Mouse (Mus musculus) frontal cortex, postnatal 14 days (tissue): ENCODE measurements at regions not wholly inside any gene's neighbourhood (a gene's known extent, or its start where the extent isn't known, plus 50 kb on each side); places are given as distances from the start of the nearest gene placed in this dataset.

Source experiments
- DNase-seq, 2 experiments: peaks; one replicate each; pipeline ENCODE4 v3.0.0; 2022; ENCODE audit warnings: low spot score in 2 of 2

DNA sequence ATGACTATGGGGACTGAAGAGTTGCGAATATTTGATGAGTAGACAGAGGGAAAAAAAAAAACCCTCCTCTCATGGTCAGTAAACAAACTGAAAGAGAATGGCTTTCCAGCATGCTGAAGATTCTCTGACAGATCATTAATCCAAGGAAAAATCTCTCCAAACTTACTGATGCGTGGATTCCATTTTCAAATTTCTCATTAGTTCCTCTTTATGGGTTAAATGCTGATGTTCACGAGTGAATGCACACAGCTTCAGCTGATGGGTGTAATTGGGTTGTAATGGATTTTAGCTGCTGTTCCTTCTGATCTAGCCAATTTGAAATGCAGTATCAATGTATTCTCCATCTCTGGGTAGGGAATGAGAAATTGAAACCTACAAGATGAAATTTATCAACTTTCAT, 2945.6 kb upstream of the 5930422O12Rik start:
- no peak for DNase-seq

DNA sequence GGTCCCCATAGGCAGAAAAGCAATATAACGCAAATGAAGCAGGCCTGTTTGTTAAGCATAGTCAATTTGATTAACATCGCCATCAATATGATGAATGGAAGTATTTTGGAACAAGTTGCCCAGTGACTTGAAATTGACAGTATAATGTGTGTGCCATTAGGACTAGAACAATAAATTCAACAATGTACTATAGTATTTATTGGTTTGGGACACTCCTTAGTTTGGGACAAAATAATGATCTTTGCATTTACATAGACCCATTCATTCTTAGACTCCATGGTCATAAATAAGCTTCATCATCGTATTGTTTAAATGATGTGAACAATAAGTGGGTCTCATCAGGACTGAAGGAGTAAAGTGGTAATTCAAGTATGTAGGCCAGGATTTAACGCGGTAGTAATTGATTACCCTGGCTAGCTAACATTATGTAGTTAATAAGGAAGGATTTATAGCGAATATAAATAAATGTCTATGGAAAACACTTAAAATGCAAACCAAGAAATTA, 2933.6 kb upstream of the 5930422O12Rik start:
- DNase-seq, result no peak

DNA sequence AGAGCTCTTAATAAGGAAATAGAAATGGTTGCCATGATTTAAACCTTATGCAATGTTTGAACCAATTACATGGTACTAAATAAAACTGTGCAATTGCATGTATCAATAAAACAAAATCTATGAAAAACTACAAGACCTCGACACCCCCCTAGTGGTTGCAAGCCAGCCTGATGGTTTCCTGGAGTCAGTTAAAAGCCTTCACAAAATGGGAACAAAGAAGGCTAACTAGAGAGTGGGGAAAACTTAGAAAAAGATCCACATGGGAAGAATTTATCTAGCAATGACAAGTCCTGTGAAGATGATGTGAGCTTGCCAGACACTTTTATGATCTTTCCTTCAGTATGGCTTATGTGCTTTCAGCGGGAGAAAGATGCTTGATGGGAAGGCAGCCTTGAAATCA, 2926.3 kb upstream of the 5930422O12Rik start:
- DNase-seq, result no peak

DNA sequence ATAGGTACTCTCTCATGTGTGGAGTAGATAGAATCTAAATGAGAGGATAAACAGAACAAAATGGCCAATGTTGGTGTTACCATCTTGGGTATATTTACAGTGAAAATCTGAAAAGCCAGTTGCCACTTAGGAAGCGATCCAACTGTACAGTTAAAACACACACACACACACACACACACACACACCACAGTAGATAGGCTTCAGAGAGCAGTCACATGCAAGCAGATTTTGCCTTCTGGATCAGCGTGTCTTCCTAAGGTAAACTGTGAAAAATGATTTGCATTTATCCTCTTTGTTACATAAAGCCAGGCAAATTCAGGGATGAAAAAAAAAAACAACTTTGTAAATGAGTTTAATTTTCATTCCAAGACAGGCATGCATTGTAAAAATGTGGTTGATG, 2917.2 kb upstream of the 5930422O12Rik start:
- no peak for DNase-seq

DNA sequence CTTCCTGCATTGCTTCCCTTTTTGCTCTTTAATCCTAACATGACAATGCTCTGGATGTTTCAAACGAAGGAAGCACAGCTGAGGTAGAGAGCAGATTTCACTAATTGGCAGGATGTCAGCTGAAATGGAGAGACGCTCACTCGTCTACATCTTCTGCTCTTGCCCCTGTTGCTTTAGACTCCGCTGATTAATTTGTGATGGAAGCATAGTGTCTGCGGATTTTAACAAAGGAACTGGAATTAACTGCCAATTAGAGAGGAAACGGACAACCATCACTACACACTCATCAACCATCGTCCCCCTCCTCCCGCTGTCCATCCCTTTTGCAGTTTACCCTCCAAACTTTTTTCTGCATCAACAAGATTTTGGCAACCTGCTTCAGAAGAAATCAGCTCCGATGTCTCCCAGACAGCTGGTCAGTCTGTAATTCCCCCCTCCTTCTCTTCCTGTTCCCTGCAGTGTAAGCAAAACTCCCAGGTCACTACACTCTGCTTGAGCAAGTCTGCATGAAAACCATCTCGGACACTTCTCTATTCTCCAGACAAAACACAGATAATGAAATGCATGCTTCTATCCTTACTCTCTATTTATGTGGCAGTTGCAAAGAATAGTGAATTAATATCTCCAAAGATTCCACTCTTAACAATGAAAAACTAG, 2905.6 kb upstream of the 5930422O12Rik start:
- no peak for DNase-seq

DNA sequence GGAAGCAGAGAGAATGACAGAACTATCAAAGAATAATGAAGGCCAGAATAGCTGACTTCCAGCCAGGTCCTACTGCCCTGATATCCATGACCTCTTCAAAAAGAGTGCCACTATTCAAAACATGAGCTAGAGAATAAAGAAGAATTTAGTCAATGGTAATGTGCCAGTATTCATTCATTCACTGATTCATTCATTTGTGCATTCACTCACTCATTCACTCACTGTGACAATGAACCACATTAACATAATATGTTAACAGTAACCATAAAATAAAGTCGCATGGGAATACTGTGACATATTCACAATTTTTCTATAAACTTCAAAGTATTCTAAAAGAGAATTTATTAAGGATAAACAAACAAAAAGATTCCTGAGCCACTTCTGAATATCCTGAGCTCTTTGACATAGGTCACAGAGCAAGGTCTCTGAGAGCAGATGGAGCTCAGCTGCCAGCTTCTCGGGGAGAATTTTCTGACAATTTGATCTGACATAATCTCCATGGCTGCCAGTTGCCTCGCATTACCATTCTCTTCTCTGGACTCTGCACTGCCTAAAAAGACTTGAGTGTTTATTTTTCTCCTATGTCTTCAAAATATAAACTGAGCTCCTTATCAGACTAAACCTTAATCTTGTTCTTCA, 2895.5 kb upstream of the 5930422O12Rik start:
- DNase-seq, result no peak

DNA sequence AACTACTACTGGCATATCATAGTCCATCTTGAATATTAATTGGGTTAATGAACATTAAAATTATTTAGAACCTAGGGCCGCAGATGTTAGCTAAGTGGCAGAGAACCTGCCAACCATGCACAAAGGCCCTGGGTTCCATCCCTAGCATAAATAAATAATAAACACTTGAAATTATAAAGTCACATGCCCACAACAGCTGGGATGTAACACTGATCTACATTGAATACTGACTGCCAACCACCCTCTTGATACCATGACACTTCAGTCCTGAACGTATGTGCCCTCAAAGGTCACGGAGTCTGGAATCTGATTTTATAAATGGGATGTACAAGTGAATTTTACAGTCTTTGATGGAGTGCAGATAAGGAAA, 2895.0 kb upstream of the 5930422O12Rik start:
- no peak for DNase-seq

DNA sequence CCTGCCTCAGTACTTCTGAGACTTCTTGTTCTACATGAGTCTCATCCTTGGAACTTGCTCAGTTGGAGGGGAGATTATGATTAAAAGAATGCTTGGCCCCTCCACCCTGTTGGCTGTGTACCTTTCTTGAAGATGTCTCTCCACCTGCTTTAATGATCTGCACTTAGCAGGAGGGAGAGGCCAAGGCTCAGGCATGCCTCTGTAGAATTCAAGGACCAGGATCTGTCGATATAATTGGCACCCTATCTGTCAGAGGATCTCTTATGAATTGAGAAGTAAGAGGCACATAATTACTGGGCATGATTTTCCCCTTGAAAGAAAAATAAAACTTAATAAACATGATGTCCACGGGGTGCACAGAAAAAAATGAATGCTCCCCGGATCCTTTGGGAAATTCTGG, 2893.1 kb upstream of the 5930422O12Rik start:
- DNase-seq, result no peak

DNA sequence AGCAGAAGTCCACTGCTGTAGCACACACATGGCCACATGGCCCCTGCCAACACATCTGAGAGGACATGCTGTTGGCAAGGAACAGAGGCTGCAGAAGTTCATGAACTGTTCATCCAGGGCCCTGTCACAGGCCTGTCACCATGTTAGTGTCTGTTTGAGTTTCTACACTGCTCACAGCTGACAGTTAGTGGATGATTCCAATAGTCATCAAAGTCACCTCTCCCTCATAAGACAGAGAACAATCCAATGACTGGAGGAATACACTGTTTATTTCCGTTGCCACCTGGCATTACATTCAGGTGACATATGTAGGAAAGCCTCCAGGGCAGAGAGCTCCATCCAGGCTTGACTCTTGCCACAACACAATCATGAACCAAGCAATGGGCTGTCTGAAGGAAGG, 2886.3 kb upstream of the 5930422O12Rik start:
- no peak for DNase-seq

DNA sequence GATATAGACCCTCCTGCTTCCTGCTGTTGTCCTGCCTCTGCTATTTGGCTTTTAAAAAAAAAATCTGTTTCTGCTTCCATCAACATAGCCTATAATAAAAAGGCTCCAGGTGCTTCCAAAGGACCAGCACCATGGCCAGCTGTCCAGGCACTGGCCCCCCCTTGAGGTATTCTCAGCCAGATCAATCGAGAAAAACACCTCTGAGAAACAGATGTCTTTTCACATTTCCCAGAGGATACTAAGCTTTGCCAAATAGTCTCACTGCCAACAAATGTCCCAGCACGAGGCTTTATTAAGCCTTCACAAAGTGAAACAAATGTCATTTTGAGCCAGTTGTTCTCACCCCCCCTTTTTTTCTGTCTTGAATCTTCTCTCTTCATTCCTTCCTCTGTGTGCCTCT, 2880.7 kb upstream of the 5930422O12Rik start:
- DNase-seq, result no peak

DNA sequence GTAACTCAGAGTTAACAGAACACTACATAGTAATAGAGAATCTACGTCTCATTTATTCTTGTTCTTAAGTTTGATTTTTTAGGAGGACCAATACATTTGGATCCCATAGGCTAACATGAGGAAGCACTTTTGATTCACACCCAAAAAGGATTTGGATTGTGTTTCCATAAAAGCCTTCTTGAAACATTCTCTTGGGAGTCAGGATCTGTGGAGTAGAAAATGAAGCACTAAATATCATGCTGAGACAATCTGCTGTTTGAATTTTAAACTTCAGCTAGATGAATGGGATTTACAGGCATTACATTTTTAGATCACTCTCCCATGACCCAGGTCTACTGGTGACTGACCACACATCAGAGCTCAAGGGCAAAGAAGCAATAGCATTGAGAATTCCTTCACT, 2877.5 kb upstream of the 5930422O12Rik start:
- no peak for DNase-seq

DNA sequence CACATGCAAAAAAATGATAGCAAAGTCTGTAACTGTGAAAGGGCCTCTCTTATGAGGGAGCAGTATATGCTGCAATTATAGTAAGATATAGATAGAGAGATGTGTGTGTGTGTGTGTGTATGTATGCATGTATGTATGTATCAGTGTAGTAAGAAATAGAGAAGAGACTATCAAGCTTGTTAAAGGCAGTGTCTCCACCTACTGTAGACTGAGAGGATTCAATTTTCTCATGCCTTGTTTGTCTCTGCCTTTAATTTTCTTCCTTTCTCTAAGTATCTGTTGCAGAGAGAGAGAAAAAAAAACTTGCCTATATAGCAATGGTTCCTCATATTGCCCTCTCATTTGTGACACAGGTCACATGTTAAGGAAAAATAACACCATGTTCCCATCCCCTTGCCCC, 2871.1 kb upstream of the 5930422O12Rik start:
- no peak for DNase-seq

DNA sequence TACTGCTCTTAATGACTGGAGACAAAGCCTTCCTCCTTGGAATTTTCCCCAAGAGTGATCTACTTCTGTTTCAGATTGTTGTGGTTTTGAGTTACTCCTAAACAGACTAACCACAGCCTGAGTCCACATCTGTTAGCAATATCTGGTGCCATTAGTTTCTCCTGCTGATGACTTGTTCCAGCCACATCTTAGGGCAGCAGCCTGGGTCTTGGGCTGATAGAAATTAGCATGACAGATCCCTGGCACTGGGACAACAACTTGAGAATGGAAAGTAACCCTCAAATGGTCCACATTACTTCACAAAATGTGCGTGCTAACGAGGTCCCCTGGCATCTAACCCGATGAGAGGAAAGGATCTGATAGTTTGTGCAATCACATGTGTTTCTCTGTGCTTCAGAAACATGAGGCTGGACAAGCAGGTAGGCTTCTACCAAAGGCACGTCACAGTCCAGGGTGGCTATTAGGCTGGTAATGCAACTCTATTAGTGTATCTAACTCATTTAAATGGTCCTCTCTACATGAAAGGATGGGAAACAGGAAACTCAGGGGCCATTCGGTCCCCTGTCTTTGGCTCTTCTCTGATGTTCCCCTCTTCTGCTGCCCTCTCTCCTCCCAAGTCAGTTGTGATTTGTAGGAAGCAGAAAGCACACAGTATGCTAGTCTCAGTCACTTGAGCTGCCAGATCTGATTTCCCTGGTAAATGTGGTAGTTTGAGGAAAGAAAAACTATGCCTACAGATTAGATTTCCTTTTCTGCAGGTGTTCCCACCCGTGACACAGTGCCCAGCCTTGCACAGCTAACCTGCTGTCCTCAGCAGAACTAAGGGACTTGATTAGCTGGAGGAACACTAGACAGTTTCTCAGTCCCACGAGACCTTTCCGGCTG, 2866.9 kb upstream of the 5930422O12Rik start:
- no peak for DNase-seq

DNA sequence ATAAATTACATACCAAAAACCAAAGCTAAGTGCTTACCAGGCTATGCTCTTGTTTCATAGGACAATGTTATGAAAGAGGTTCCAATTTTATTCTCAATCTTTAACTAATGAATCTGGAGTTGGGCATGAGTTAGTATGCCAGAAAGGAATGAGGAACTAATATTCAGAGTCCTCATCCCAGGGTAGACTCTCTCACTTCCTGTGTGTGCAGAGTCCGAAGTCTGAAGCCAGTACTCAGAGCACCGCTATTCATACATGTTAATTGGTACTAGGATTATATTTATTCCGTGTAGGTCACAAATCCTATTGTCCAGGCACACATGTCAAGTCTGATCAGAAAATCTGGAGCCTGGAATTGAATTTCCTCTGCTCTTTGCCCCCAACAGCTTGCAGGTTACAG, 2858.7 kb upstream of the 5930422O12Rik start:
- no peak for DNase-seq

DNA sequence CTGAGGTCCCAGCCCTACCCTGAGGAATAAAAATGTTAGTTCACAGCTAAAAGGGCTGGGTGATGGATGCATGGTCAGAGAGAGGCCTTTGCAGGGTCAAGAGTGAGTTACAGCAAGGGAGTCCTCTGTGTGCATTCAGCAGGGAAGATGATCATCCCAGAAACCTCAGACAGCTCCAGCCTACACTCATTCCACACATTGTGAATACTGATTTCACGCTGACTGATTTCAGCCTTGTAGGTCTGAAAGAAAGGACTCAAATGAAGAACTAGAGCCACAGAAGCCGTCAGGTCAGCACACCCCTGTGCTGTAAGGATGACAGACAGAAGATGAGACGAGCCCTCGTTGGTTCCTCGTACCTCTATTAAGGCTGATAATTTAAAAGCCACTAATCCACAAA, 2858.0 kb upstream of the 5930422O12Rik start:
- DNase-seq, result no peak

DNA sequence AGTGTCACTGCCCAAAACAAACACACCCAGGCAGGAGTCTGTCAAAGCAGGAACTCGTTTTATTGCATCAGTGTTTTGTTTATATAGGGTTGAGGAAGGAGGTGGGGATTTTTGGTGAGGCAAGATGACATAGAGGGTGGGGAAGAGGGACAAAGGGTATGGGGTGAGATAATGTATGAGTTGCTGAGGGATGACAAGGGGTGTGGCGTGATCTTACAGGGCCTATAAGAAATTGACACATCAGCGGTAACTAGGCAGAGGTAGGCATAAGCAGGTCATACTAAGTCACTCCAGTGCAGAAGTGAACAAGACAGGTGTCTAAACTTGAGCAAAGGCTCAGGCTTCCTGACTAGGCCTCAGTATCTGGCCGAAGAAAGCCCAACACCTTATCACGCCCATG, 2841.0 kb upstream of the 5930422O12Rik start:
- no peak for DNase-seq

DNA sequence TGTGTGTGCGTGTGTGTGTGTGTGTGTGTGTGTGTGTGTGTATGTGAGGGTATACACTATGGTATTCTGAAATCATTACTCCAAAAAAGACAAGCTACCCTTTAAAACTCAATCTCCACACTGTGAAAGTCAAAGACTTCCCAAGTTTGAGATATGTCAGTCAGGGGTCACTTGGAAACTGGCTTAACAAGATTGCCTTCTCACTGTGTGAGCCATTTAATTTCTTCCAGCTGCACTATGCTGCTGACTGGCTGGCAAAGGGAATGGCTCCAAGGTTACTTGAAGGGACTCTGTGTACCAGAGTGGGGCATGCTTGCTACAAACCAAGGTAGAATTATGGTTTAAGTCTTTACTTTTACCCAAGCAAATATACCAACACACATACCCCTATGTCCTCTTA, 2826.1 kb upstream of the 5930422O12Rik start:
- DNase-seq, result no peak

DNA sequence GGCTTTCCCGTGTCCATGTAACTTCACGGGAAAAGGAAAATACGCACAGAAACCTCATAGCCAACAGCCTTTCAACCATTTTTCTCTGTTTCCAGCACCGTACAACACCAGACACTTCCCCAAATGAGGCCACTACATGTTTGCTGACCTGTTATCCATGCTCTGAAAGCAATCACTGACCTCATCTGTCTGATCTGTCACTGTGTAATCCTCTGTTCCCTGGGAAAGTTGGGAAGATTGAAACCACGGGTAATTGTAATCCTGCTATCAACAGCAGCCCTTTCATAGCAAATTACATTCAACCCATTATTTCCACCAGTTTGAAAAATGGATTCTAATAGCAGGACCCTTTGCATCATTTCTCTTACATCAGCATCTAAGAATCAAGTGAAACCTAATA, 2798.2 kb upstream of the 5930422O12Rik start:
- no peak for DNase-seq

DNA sequence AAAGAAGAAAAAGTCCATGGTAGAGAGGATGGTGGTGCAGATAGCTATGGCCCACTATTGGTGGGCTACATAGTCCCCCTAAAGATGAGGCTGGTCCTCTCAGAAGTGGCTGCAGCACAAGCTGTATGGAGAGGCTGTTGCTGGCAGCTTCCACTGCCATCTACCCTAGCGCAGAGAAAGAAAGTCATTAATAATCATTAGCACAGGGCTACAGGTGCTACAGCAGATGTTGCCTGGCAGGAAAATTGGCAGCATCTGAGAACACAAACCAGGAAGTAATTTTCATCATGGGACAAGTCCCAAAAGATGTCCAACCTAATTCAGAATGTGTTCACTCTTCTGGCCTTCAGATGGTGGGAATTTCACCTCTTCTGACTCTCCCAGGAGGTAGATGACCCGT, 2791.7 kb upstream of the 5930422O12Rik start:
- DNase-seq, result no peak

DNA sequence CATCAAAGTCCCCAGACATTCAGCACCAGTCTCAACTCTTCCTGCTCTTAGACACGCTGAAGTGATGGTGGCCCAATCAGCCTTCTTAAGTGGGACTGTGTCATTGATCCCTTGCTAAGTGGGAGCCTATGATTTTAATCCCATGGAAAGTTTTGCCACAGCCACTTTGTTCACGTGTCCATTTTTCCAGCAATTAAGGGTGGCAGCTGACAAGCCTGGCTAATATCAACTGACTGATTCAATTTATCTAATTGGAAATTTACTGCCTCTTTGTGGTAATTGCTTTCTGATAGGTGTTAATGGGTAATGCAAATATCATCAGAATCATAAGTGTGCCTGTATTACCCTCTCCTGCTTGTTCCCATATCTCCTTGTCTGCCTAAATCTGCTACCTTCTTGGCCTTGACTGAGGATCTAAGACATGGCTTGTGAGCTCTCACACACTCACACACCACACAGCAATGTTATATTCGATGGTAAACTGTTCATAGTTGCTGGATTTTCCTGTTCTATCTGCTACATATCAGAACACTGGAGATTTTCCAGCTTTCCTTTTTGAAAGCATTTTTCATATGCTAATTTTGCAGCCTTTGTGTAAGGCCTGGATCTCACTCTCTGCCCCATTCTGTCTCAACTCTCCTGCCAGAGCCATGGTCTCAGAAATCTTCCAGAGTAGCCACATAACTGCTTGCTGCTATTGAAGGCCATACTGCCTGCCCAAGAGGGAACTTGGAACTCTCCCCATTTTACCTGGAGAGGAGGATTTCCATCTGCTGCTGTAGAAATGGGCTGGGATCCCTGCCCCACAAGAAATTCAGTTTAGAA, 2785.4 kb upstream of the 5930422O12Rik start:
- DNase-seq, result no peak

DNA sequence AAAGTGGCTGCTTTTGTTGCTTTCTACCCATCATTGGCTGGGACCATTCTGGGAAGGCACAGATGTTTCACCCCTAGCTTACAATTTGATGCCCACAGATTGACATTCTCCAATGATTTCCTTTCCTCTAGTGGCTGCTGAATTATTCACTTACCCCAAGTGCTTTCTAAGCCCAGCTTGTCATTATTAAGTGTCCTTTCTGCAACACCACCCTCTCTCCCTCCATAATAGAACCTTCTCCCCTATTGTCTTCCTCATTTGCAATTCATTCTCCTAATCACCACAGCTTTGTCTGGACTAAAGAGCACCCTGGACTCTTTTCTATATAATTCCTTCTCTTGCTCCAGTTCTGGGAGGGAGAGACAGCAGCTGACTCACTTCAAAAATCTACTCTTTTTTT, 2780.0 kb upstream of the 5930422O12Rik start:
- DNase-seq, result no peak

DNA sequence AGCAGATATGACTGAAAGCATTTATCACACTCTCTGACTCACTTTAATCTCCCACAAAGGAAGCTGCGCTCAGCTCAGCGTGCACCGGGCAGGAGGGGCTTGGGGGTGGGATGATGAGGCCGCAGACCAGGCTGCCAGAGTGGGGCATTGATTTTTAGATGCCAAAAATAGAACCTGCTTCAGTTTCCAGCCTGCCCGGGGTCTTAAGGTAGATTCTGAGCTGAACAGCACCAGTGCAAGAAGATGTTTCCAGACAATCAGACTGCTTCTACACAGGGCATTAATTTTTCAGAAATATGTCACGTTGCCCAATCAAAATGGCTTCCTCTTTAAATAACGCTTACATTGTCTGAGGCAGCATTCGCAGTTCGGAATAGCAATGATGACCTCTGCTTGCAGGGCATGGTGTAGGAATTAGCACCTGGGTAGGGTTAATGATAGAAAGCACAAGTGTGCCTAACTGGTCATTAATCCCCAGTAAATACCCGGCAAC, 2772.7 kb upstream of the 5930422O12Rik start:
- DNase-seq, result no peak
